Mouse (Mus musculus): Measurements from ENCODE around the gene Gkap1.

Gkap1 gene

GRCm38 (mm10) chr13:58263546-58263945 lies 12.0 kb downstream of the Gkap1 start:
- DNase-seq (ENCODE audit: low spot score), result no peak

- no peak for DNase-seq (ENCODE audit: low spot score)
These were observed 13.8 kb downstream of the Gkap1 start for GRCm38 (mm10) chr13:58261674-58262073.

GRCm38 (mm10) chr13:58253268-58253667 lies 22.2 kb downstream of the Gkap1 start:
- no peak for DNase-seq (ENCODE audit: low spot score)

- no peak for DNase-seq (ENCODE audit: low spot score)
These were observed 26.5 kb downstream of the Gkap1 start for GRCm38 (mm10) chr13:58248957-58249356.

- no peak for DNase-seq (ENCODE audit: low spot score)
These were observed 39.0 kb downstream of the Gkap1 start for GRCm38 (mm10) chr13:58236536-58236935.

- peak; percentile 43 for DNase-seq (ENCODE audit: low spot score)
These were observed 42.9 kb downstream of the Gkap1 start for GRCm38 (mm10) chr13:58232611-58233010.

GRCm38 (mm10) chr13:58232070-58232469 lies 43.4 kb downstream of the Gkap1 start:
- DNase-seq (ENCODE audit: low spot score), result no peak

- no peak for DNase-seq (ENCODE audit: low spot score)
These were observed 46.9 kb downstream of the Gkap1 start for GRCm38 (mm10) chr13:58228624-58229023.

GRCm38 (mm10) chr13:58225694-58226093 lies 49.8 kb downstream of the Gkap1 start:
- DNase-seq (ENCODE audit: low spot score), result no peak

- no peak for DNase-seq (ENCODE audit: low spot score)
These were observed 55.3 kb downstream of the Gkap1 start for GRCm38 (mm10) chr13:58220206-58220605.

- DNase-seq (ENCODE audit: low spot score), result no peak
These were observed 58.0 kb downstream of the Gkap1 start for GRCm38 (mm10) chr13:58217536-58217935.

- no peak for DNase-seq (ENCODE audit: low spot score)
These were observed 59.1 kb downstream of the Gkap1 start for GRCm38 (mm10) chr13:58216395-58216794.

- DNase-seq (ENCODE audit: low spot score), result peak; percentile 89
These were observed 59.7 kb downstream of the Gkap1 start, which contains the start of gene Ubqln1 for GRCm38 (mm10) chr13:58215592-58216341. Gene Ubqln1 (minus strand): TSS chr13:58215653.

- DNase-seq (ENCODE audit: low spot score), result no peak
These were observed 60.3 kb downstream of the Gkap1 start for GRCm38 (mm10) chr13:58215253-58215591.

- DNase-seq (ENCODE audit: low spot score), result no peak
These were observed 60.9 kb downstream of the Gkap1 start for GRCm38 (mm10) chr13:58214346-58215252.

- no peak for DNase-seq (ENCODE audit: low spot score)
These were observed 61.7 kb downstream of the Gkap1 start for GRCm38 (mm10) chr13:58213801-58214200.

GRCm38 (mm10) chr13:58212530-58212929 lies 63.0 kb downstream of the Gkap1 start:
- DNase-seq (ENCODE audit: low spot score), result no peak

- no peak for DNase-seq (ENCODE audit: low spot score)
These were observed 65.1 kb downstream of the Gkap1 start for GRCm38 (mm10) chr13:58210441-58210840.

GRCm38 (mm10) chr13:58206084-58206483 lies 69.4 kb downstream of the Gkap1 start:
- DNase-seq (ENCODE audit: low spot score), result no peak

GRCm38 (mm10) chr13:58204986-58205385 lies 70.5 kb downstream of the Gkap1 start:
- no peak for DNase-seq (ENCODE audit: low spot score)

GRCm38 (mm10) chr13:58204202-58204601 lies 71.3 kb downstream of the Gkap1 start:
- DNase-seq (ENCODE audit: low spot score), result no peak

- no peak for DNase-seq (ENCODE audit: low spot score)
These were observed 72.6 kb downstream of the Gkap1 start for GRCm38 (mm10) chr13:58202903-58203302.

GRCm38 (mm10) chr13:58201908-58202307 lies 73.6 kb downstream of the Gkap1 start:
- no peak for DNase-seq (ENCODE audit: low spot score)

Measured in layer of hippocampus, adult 11-12 months (tissue).